Mouse (Mus musculus) midbrain, embryonic 13.5 days (tissue): Measurements from ENCODE around the gene Smyd3. TPM values are rescaled to one million over a fixed set of nuclear protein-coding genes. Genes with fewer than 3 reads are reported as not detected.

Experiments
- ATAC-seq: fragments of 200-750 bp; cut with Nextera tagmentation; 2 replicates; pipeline ENCODE4 v1.8.0; 2017; ENCODE audit warnings: mild to moderate bottlenecking, moderate TSS enrichment, moderate library complexity
- H3K27ac ChIP-seq: fragments of 300-500 bp; sonication (generic); 2 replicates; pipeline ENCODE4 v1.5.1; 2015; ENCODE audit warnings: inconsistent platforms, mild to moderate bottlenecking, moderate library complexity
- H3K27me3 ChIP-seq: fragments of 300-500 bp; sonication (generic); 2 replicates; pipeline ENCODE4 v1.6.1; 2015; ENCODE audit warnings: mild to moderate bottlenecking, inconsistent platforms
- H3K36me3 ChIP-seq: fragments of 300-500 bp; sonication (generic); 2 replicates; pipeline ENCODE4 v1.6.1; 2015; ENCODE audit warnings: mild to moderate bottlenecking, inconsistent platforms
- H3K4me1 ChIP-seq: fragments of 300-500 bp; sonication (generic); replicated peaks from 2 replicates; pipeline ENCODE4 v1.6.1; 2015; ENCODE audit warnings: inconsistent platforms
- H3K4me2 ChIP-seq: fragments of 300-500 bp; sonication (generic); replicated peaks from 2 replicates; pipeline ENCODE4 v1.6.1; 2015; ENCODE audit warnings: moderate library complexity, mild to moderate bottlenecking, inconsistent platforms
- H3K4me3 ChIP-seq: fragments of 300-500 bp; sonication (generic); replicated peaks from 2 replicates; pipeline ENCODE4 v1.5.1; 2015; ENCODE audit warnings: mild to moderate bottlenecking, inconsistent platforms
- H3K9ac ChIP-seq: fragments of 300-500 bp; sonication (generic); replicated peaks from 2 replicates; pipeline ENCODE4 v1.6.1; 2015; ENCODE audit warnings: mild to moderate bottlenecking, inconsistent platforms
- H3K9me3 ChIP-seq: fragments of 300-500 bp; sonication (generic); 2 replicates; pipeline ENCODE4 v1.6.1; 2016; ENCODE audit warnings: mild to moderate bottlenecking, inconsistent platforms
- WGBS: fragments of 180-500 bp; shearing (Covaris S2); methylation state at CpG from one replicate; pipeline ENCODE4 v1.1.7; 2015; 5-methylcytosine and 5-hydroxymethylcytosine counted together
- polyA plus RNA-seq: library from polyadenylated mRNA; unstranded; fragments of >200 nt; fragmentation: Nextera tagmentation; extraction: Ambion mirVana; gene quantifications from 2 replicates; pipeline ENCODE4 v1.2.1, GENCODE M21; 2015

Smyd3 gene
- polyA plus RNA-seq, 1 experiment from 2014 or later: 14.5 TPM

- Histone ChIP-seq H3K9me3 (no peaks in the 10 kb centered on the region), H3K4me1 (peaks cover 30% of the 10 kb centered on the region), H3K36me3 (no peaks in the 10 kb centered on the region), H3K4me2 (no peak overlapping the region), H3K4me3 (no peak overlapping the region), H3K9ac (no peak overlapping the region), H3K27ac (no peak overlapping the region), H3K27me3 (0 out of 2 replicates have a peak, but pooled peaks cover 7% of the 10 kb centered on the region)
- 80% methylated on average over 4 of the region's 4 CpGs for WGBS
- no peak for ATAC-seq
These were observed 459.2 kb downstream of the Smyd3 start for GRCm38 (mm10) chr1:179058675-179059074.

- Histone ChIP-seq H3K4me1 (peaks cover 11% of the 10 kb centered on the region), H3K27ac (no peak overlapping the region), H3K4me2 (no peak overlapping the region), H3K27me3 (0 out of 2 replicates have a peak, but pooled peaks cover 7% of the 10 kb centered on the region), H3K36me3 (no peaks in the 10 kb centered on the region), H3K9me3 (no peaks in the 10 kb centered on the region), H3K4me3 (no peak overlapping the region), H3K9ac (no peak overlapping the region)
- ATAC-seq: no peak
- 83% methylated on average over 3 of the region's 3 CpGs for WGBS
These were observed 462.1 kb downstream of the Smyd3 start for GRCm38 (mm10) chr1:179055760-179056159.

GRCm38 (mm10) chr1:179054385-179055116, 463.3 kb downstream of the Smyd3 start:
- Histone ChIP-seq H3K27ac (no peak overlapping the region), H3K4me2 (no peak overlapping the region), H3K4me3 (no peak overlapping the region), H3K27me3 (0 out of 2 replicates have a peak, but pooled peaks cover 7% of the 10 kb centered on the region), H3K9ac (no peak overlapping the region), H3K36me3 (no peaks in the 10 kb centered on the region), H3K4me1 (no peaks in the 10 kb centered on the region), H3K9me3 (no peaks in the 10 kb centered on the region)
- WGBS: 75% methylated on average over 7 of the region's 7 CpGs
- no peak for ATAC-seq

GRCm38 (mm10) chr1:179052545-179053180, 465.2 kb downstream of the Smyd3 start:
- H3K4me3 ChIP-seq: no peak overlapping the region
- no peaks in the 10 kb centered on the region for H3K36me3 ChIP-seq
- no peak overlapping the region for H3K9ac ChIP-seq
- no peaks in the 10 kb centered on the region for H3K9me3 ChIP-seq
- no peak overlapping the region for H3K4me2 ChIP-seq
- H3K4me1 ChIP-seq: no peaks in the 10 kb centered on the region
- 93% methylated on average over 6 of the region's 6 CpGs for WGBS
- H3K27me3 ChIP-seq: peaks cover 7% of the 10 kb centered on the region
- H3K27ac ChIP-seq: no peak overlapping the region
- no peak for ATAC-seq

GRCm38 (mm10) chr1:179047931-179048596, 469.8 kb downstream of the Smyd3 start:
- 94% methylated on average over 13 of the region's 13 CpGs for WGBS
- Histone ChIP-seq H3K27ac (no peak overlapping the region), H3K9me3 (no peaks in the 10 kb centered on the region), H3K4me3 (no peak overlapping the region), H3K9ac (no peak overlapping the region), H3K4me2 (no peak overlapping the region), H3K36me3 (no peaks in the 10 kb centered on the region), H3K27me3 (peaks cover 17% of the 10 kb centered on the region), H3K4me1 (peaks cover 11% of the 10 kb centered on the region; the same call in 1 of the 2 replicates)
- ATAC-seq: no peak

- no peak for ATAC-seq
- H3K27ac ChIP-seq: no peak overlapping the region
- peaks cover 29% of the 10 kb centered on the region for H3K27me3 ChIP-seq
- no peak overlapping the region for H3K9ac ChIP-seq
- peaks cover 11% of the 10 kb centered on the region; the same call in 1 of the 2 replicates for H3K4me1 ChIP-seq
- no peak overlapping the region for H3K4me3 ChIP-seq
- H3K9me3 ChIP-seq: no peaks in the 10 kb centered on the region
- H3K4me2 ChIP-seq: no peak overlapping the region
- no peaks in the 10 kb centered on the region for H3K36me3 ChIP-seq
- WGBS: 51% methylated on average over 17 of the region's 17 CpGs
These were observed 471.8 kb downstream of the Smyd3 start for GRCm38 (mm10) chr1:179045856-179046714.

GRCm38 (mm10) chr1:179044165-179044564, 473.7 kb downstream of the Smyd3 start:
- H3K9me3 ChIP-seq: no peaks in the 10 kb centered on the region
- H3K4me1 ChIP-seq: peaks cover 11% of the 10 kb centered on the region; the same call in 1 of the 2 replicates
- whole genome bisulfite sequencing: 81% methylated on average over 5 of the region's 5 CpGs
- H3K9ac ChIP-seq: no peak overlapping the region
- no peaks in the 10 kb centered on the region for H3K36me3 ChIP-seq
- peaks cover 35% of the 10 kb centered on the region for H3K27me3 ChIP-seq
- H3K4me3 ChIP-seq: no peak overlapping the region
- H3K4me2 ChIP-seq: no peak overlapping the region
- H3K27ac ChIP-seq: no peak overlapping the region
- ATAC-seq: no peak

- peaks cover 41% of the 10 kb centered on the region for H3K27me3 ChIP-seq
- H3K9ac ChIP-seq: no peak overlapping the region
- H3K4me2 ChIP-seq: no peak overlapping the region
- ATAC-seq: no peak
- H3K4me3 ChIP-seq: no peak overlapping the region
- H3K27ac ChIP-seq: no peak overlapping the region
- WGBS: 67% methylated on average over 12 of the region's 12 CpGs
- H3K36me3 ChIP-seq: no peaks in the 10 kb centered on the region
- H3K9me3 ChIP-seq: no peaks in the 10 kb centered on the region
- peaks cover 11% of the 10 kb centered on the region; the same call in 1 of the 2 replicates for H3K4me1 ChIP-seq
These were observed 474.2 kb downstream of the Smyd3 start for GRCm38 (mm10) chr1:179043644-179044043.

- Histone ChIP-seq H3K27ac (no peak overlapping the region), H3K36me3 (no peaks in the 10 kb centered on the region), H3K9ac (no peak overlapping the region), H3K4me2 (no peak overlapping the region), H3K27me3 (peaks cover 38% of the 10 kb centered on the region), H3K4me3 (no peak overlapping the region), H3K4me1 (peaks cover 12% of the 10 kb centered on the region; the same call in 1 of the 2 replicates), H3K9me3 (no peaks in the 10 kb centered on the region)
- no peak for ATAC-seq
- WGBS: 74% methylated on average over 8 of the region's 8 CpGs
These were observed 475.9 kb downstream of the Smyd3 start for GRCm38 (mm10) chr1:179041905-179042337.

- H3K4me1 ChIP-seq: peaks cover 7% of the 10 kb centered on the region; the same call in 1 of the 2 replicates
- H3K27me3 ChIP-seq: peaks cover 41% of the 10 kb centered on the region
- H3K36me3 ChIP-seq: no peaks in the 10 kb centered on the region
- no peak overlapping the region for H3K4me3 ChIP-seq
- H3K4me2 ChIP-seq: no peak overlapping the region
- no peak overlapping the region for H3K9ac ChIP-seq
- H3K27ac ChIP-seq: no peak overlapping the region
- ATAC-seq: no peak
- WGBS: 85% methylated on average over 14 of the region's 14 CpGs
- H3K9me3 ChIP-seq: no peaks in the 10 kb centered on the region
These were observed 476.5 kb downstream of the Smyd3 start for GRCm38 (mm10) chr1:179041231-179041904.

GRCm38 (mm10) chr1:179038801-179039200, 479.0 kb downstream of the Smyd3 start:
- no peak overlapping the region for H3K4me2 ChIP-seq
- ATAC-seq: no peak
- H3K36me3 ChIP-seq: no peaks in the 10 kb centered on the region
- no peaks in the 10 kb centered on the region for H3K9me3 ChIP-seq
- no peak overlapping the region for H3K27ac ChIP-seq
- H3K9ac ChIP-seq: no peak overlapping the region
- H3K4me1 ChIP-seq: peaks cover 11% of the 10 kb centered on the region
- H3K27me3 ChIP-seq: peaks cover 42% of the 10 kb centered on the region
- WGBS: 95% methylated on average over 4 of the region's 4 CpGs
- no peak overlapping the region for H3K4me3 ChIP-seq
